Mouse (Mus musculus) macrophage (primary cell): ENCODE results near the gene Kbtbd4. TPM values are rescaled to one million over a fixed set of nuclear protein-coding genes. Genes with fewer than 3 reads are reported as not detected.

Experiments
- H3K27ac ChIP-seq: fragments of 350-480 bp; formaldehyde crosslinking; 2 replicates; pipeline ENCODE4 v1.9.0; 2021
- H3K36me3 ChIP-seq: fragments of 350-480 bp; formaldehyde crosslinking; 2 replicates; pipeline ENCODE4 v1.9.0; 2021; ENCODE audit errors: inconsistent target
- H3K4me3 ChIP-seq: fragments of 350-480 bp; formaldehyde crosslinking; 2 replicates; pipeline ENCODE4 v1.9.0; 2021; ENCODE audit errors: inconsistent target
- H3K79me2 ChIP-seq: fragments of 350-480 bp; formaldehyde crosslinking; 2 replicates; pipeline ENCODE4 v1.9.0; 2021; ENCODE audit errors: inconsistent target
- WGBS: methylation state at CpG from one replicate; pipeline ENCODE4 v1.1.7; 2026; ENCODE audit warnings: inconsistent platforms; ENCODE audit not compliant: missing documents; 5-methylcytosine and 5-hydroxymethylcytosine counted together
- polyA plus RNA-seq: library from polyadenylated mRNA; stranded (reverse); fragments of 250-400 nt; gene quantifications from 3 replicates; pipeline ENCODE4 v1.2.4, GENCODE M21; 2018; ENCODE audit warnings: inconsistent platforms

Kbtbd4 gene
- polyA plus RNA-seq, 1 experiment from 2014 or later = 11.7 TPM

DNA sequence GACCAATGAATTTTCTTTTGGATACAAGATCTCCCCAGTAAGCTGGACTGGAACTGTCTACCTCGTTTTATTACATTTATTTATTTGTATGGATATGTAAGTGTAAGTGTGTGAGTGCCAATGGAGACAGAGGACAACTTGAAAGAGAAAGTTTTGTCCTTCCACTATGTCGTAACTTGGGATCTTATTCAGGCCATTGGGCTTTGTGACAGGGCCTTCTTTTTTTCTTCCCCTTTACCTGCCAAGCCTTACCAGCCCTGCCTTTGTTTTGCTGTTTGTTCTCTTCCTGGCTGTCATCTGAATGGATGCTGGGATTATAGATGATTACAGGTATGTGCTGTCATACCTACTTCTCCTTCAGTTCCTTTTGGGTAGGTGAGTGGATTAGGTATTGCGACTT is 54.3 kb downstream of the Kbtbd4 start:
- Histone ChIP-seq H3K4me3 (no peak overlapping the region), H3K36me3 (no peaks in the 10 kb centered on the region), H3K27ac (no peak overlapping the region), H3K79me2 (peaks cover 100% of the 10 kb centered on the region)
- 96% methylated on average over 3 of the region's 3 CpGs for whole genome bisulfite sequencing

DNA sequence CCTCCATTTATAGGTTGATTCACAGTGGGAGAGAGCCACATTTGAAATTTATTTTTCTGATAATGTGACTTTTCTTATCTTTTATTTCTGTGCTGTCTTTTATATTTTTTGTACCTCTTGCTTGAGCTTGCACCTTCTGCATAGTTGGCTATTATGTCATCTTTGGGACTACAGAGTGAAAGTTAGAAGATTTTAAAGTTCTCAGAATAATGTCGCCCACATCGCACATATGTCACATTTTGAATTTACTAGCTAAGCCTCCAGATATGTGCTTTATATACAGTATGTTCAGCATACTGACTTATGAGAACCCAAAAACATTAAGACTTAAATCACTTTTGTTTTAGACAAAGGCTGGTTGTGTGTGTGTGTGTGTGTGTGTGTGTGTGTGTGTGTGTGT is 55.5 kb downstream of the Kbtbd4 start:
- Histone ChIP-seq H3K27ac (no peak overlapping the region), H3K4me3 (no peak overlapping the region), H3K79me2 (peaks cover 100% of the 10 kb centered on the region), H3K36me3 (no peaks in the 10 kb centered on the region)
- WGBS = 100% methylated on average over 2 of the region's 2 CpGs

Other genes starting within 250 kb of the Kbtbd4 start
- gene Nup160, start 227.5 kb upstream of the Kbtbd4 start, polyA plus RNA-seq = 10.1 to 25.7 TPM (median 21.4 TPM) in 3 replicates
- 27.7 to 69.8 TPM (median 35.6 TPM) in 3 replicates for gene Fnbp4, start 159.4 kb upstream of the Kbtbd4 start, polyA plus RNA-seq
- gene Agbl2, start 122.0 kb upstream of the Kbtbd4 start, polyA plus RNA-seq = not detected in 3 replicates
- gene Mtch2, start 57.6 kb upstream of the Kbtbd4 start, polyA plus RNA-seq = 83.8 to 94.4 TPM (median 87.4 TPM) in 3 replicates
- not detected in 3 replicates for gene C1qtnf4, start 18.9 kb upstream of the Kbtbd4 start, polyA plus RNA-seq
- 67.4 to 116 TPM (median 113 TPM) in 3 replicates for gene Ndufs3, start 87 bp downstream of the Kbtbd4 start, polyA plus RNA-seq
- gene Celf1, start 35.6 kb downstream of the Kbtbd4 start, polyA plus RNA-seq = 34.7 to 38.9 TPM (median 36.7 TPM) in 3 replicates
- gene Rapsn, start 130.9 kb downstream of the Kbtbd4 start, polyA plus RNA-seq = 6.3 to 39.6 TPM (median 12.2 TPM) in 3 replicates
- 149 to 321 TPM (median 192 TPM) in 3 replicates for gene Psmc3, start 149.3 kb downstream of the Kbtbd4 start, polyA plus RNA-seq
- gene Slc39a13, start 165.7 kb downstream of the Kbtbd4 start, polyA plus RNA-seq = 19.8 to 23.0 TPM (median 21.8 TPM) in 3 replicates
- gene Spi1, start 177.7 kb downstream of the Kbtbd4 start, polyA plus RNA-seq = 298 to 440 TPM (median 373 TPM) in 3 replicates
- 0.09 to 0.11 TPM in 2 of 3 replicates, not detected in the other for gene Mybpc3, start 213.4 kb downstream of the Kbtbd4 start, polyA plus RNA-seq